Mouse (Mus musculus) heart, embryonic 10.5 days (tissue): Measurements from ENCODE around the gene Rbms3. TPM values are rescaled to one million over a fixed set of nuclear protein-coding genes. Genes with fewer than 3 reads are reported as not detected.

Source experiments
- DNase-seq: peaks from one replicate; pipeline ENCODE4 v3.0.0-alpha.2; 2017; ENCODE audit warnings: low spot score
- H3K27ac ChIP-seq: fragments of 300-500 bp; sonication (generic); 2 replicates; pipeline ENCODE4 v1.5.1; 2016; ENCODE audit warnings: mild to moderate bottlenecking
- H3K27me3 ChIP-seq: fragments of 300-500 bp; sonication (generic); 2 replicates; pipeline ENCODE4 v1.6.1; 2016; ENCODE audit warnings: mild to moderate bottlenecking; ENCODE audit not compliant: poor library complexity, insufficient read depth, severe bottlenecking
- H3K36me3 ChIP-seq: fragments of 300-500 bp; sonication (generic); 2 replicates; pipeline ENCODE4 v1.6.1; 2016; ENCODE audit warnings: mild to moderate bottlenecking, moderate library complexity
- H3K4me1 ChIP-seq: fragments of 300-500 bp; sonication (generic); 2 replicates; pipeline ENCODE4 v1.6.1; 2016; ENCODE audit warnings: mild to moderate bottlenecking
- H3K4me3 ChIP-seq: fragments of 300-500 bp; sonication (generic); 2 replicates; pipeline ENCODE4 v1.5.1; 2016; ENCODE audit warnings: mild to moderate bottlenecking, moderate library complexity
- H3K9me3 ChIP-seq: fragments of 300-500 bp; sonication (generic); 2 replicates; pipeline ENCODE4 v1.6.1; 2016; ENCODE audit warnings: mild to moderate bottlenecking, moderate library complexity
- WGBS: fragments of 180-500 bp; shearing (Covaris S2); methylation state at CpG from one replicate; pipeline ENCODE4 v1.1.7; 2016; 5-methylcytosine and 5-hydroxymethylcytosine counted together
- polyA plus RNA-seq: library from polyadenylated mRNA; unstranded; fragments of >200 nt; fragmentation: Nextera tagmentation; extraction: Ambion mirVana; gene quantifications from 2 replicates; pipeline ENCODE4 v1.2.1, GENCODE M21; 2016

The Rbms3 gene
- polyA plus RNA-seq, 1 experiment from 2014 or later = 37.5 TPM

GRCm38 (mm10) chr9:117435856-117436255 lies 193.9 kb downstream of the Rbms3 start:
- 68% methylated on average over 2 of the region's 2 CpGs for WGBS
- no peaks in the 10 kb centered on the region for H3K9me3 ChIP-seq
- no peak overlapping the region for H3K27ac ChIP-seq
- H3K36me3 ChIP-seq = no peaks in the 10 kb centered on the region
- H3K4me3 ChIP-seq = no peak overlapping the region
- DNase-seq = no peak
- no peaks in the 10 kb centered on the region for H3K27me3 ChIP-seq
- H3K4me1 ChIP-seq = no peaks in the 10 kb centered on the region

- DNase-seq = no peak
- H3K4me3 ChIP-seq = no peak overlapping the region
- H3K9me3 ChIP-seq = no peaks in the 10 kb centered on the region
- no peaks in the 10 kb centered on the region for H3K4me1 ChIP-seq
- WGBS = 85% methylated on average over 2 of the region's 2 CpGs
- H3K27me3 ChIP-seq = no peaks in the 10 kb centered on the region
- H3K27ac ChIP-seq = no peak overlapping the region
- H3K36me3 ChIP-seq = no peaks in the 10 kb centered on the region
Observed at GRCm38 (mm10) chr9:117430670-117431069, 199.0 kb downstream of the Rbms3 start.

GRCm38 (mm10) chr9:117429217-117430105 lies 200.3 kb downstream of the Rbms3 start:
- no peak overlapping the region for H3K27ac ChIP-seq
- H3K4me1 ChIP-seq = no peaks in the 10 kb centered on the region
- H3K4me3 ChIP-seq = no peak overlapping the region
- no peaks in the 10 kb centered on the region for H3K9me3 ChIP-seq
- no peaks in the 10 kb centered on the region for H3K27me3 ChIP-seq
- no peak for DNase-seq
- H3K36me3 ChIP-seq = no peaks in the 10 kb centered on the region
- 85% methylated on average over 7 of the region's 7 CpGs for WGBS

GRCm38 (mm10) chr9:117423259-117423658 lies 206.5 kb downstream of the Rbms3 start:
- Histone ChIP-seq H3K27me3 (no peaks in the 10 kb centered on the region), H3K27ac (no peak overlapping the region), H3K4me1 (no peaks in the 10 kb centered on the region), H3K4me3 (no peak overlapping the region), H3K36me3 (no peaks in the 10 kb centered on the region), H3K9me3 (no peaks in the 10 kb centered on the region)
- DNase-seq = no peak
- WGBS = 81% methylated on average over 5 of the region's 5 CpGs

- Histone ChIP-seq H3K27ac (no peak overlapping the region), H3K4me3 (no peak overlapping the region), H3K9me3 (no peaks in the 10 kb centered on the region), H3K4me1 (no peaks in the 10 kb centered on the region), H3K27me3 (no peaks in the 10 kb centered on the region), H3K36me3 (no peaks in the 10 kb centered on the region)
- DNase-seq = no peak
- 84% methylated on average over 8 of the region's 8 CpGs for WGBS
Observed at GRCm38 (mm10) chr9:117419874-117420485, 209.7 kb downstream of the Rbms3 start.

GRCm38 (mm10) chr9:117413181-117413580 lies 216.5 kb downstream of the Rbms3 start:
- DNase-seq = no peak
- Histone ChIP-seq H3K27me3 (no peaks in the 10 kb centered on the region), H3K4me1 (no peaks in the 10 kb centered on the region), H3K36me3 (no peaks in the 10 kb centered on the region), H3K9me3 (no peaks in the 10 kb centered on the region), H3K27ac (no peak overlapping the region), H3K4me3 (no peak overlapping the region)
- WGBS = 60% methylated on average over 3 of the region's 3 CpGs

GRCm38 (mm10) chr9:117412584-117412983 lies 217.1 kb downstream of the Rbms3 start:
- 68% methylated on average over 2 of the region's 2 CpGs for WGBS
- no peak overlapping the region for H3K4me3 ChIP-seq
- DNase-seq = no peak
- no peak overlapping the region for H3K27ac ChIP-seq
- no peaks in the 10 kb centered on the region for H3K9me3 ChIP-seq
- no peaks in the 10 kb centered on the region for H3K36me3 ChIP-seq
- no peaks in the 10 kb centered on the region for H3K4me1 ChIP-seq
- H3K27me3 ChIP-seq = no peaks in the 10 kb centered on the region

- Histone ChIP-seq H3K27me3 (no peaks in the 10 kb centered on the region), H3K27ac (no peak overlapping the region), H3K4me1 (peaks cover 10% of the 10 kb centered on the region), H3K9me3 (no peaks in the 10 kb centered on the region), H3K36me3 (no peaks in the 10 kb centered on the region), H3K4me3 (no peak overlapping the region)
- DNase-seq = no peak
- WGBS = 68% methylated on average over 4 of the region's 4 CpGs
Observed at GRCm38 (mm10) chr9:117404621-117405020, 225.1 kb downstream of the Rbms3 start.

- no peak overlapping the region for H3K4me3 ChIP-seq
- H3K27ac ChIP-seq = no peak overlapping the region
Observed at GRCm38 (mm10) chr9:117400262-117400671, 229.4 kb downstream of the Rbms3 start.

GRCm38 (mm10) chr9:117397071-117397470 lies 232.6 kb downstream of the Rbms3 start:
- H3K9me3 ChIP-seq = no peaks in the 10 kb centered on the region
- H3K4me1 ChIP-seq = peaks cover 14% of the 10 kb centered on the region
- H3K4me3 ChIP-seq = no peak overlapping the region
- no peaks in the 10 kb centered on the region for H3K27me3 ChIP-seq
- no peak for DNase-seq
- H3K36me3 ChIP-seq = no peaks in the 10 kb centered on the region
- no peak overlapping the region for H3K27ac ChIP-seq

More at GRCm38 (mm10) chr9:117400262-117400671, 229.4 kb downstream of the Rbms3 start:
- Histone ChIP-seq H3K4me1 (peaks cover 10% of the 10 kb centered on the region), H3K36me3 (no peaks in the 10 kb centered on the region), H3K27me3 (no peaks in the 10 kb centered on the region), H3K9me3 (no peaks in the 10 kb centered on the region)
- no peak for DNase-seq
- WGBS = 27% methylated on average over 7 of the region's 7 CpGs

GRCm38 (mm10) chr9:117396586-117396985 lies 233.1 kb downstream of the Rbms3 start:
- H3K4me3 ChIP-seq = no peak overlapping the region
- H3K9me3 ChIP-seq = no peaks in the 10 kb centered on the region
- no peaks in the 10 kb centered on the region for H3K36me3 ChIP-seq
- no peak overlapping the region for H3K27ac ChIP-seq
- WGBS = 75% methylated on average over 8 of the region's 8 CpGs
- H3K27me3 ChIP-seq = no peaks in the 10 kb centered on the region
- no peak for DNase-seq
- H3K4me1 ChIP-seq = peaks cover 14% of the 10 kb centered on the region

- H3K4me3 ChIP-seq = no peak overlapping the region
- H3K27ac ChIP-seq = peak overlapping the region; percentile 6; the same call in 1 of the 2 replicates
- no peaks in the 10 kb centered on the region for H3K36me3 ChIP-seq
- H3K27me3 ChIP-seq = no peaks in the 10 kb centered on the region
- 57% methylated on average over 18 of the region's 18 CpGs for WGBS
- no peaks in the 10 kb centered on the region for H3K9me3 ChIP-seq
- peaks cover 5% of the 10 kb centered on the region; the same call in 1 of the 2 replicates for H3K4me1 ChIP-seq
- DNase-seq = peak; percentile 78
Observed at GRCm38 (mm10) chr9:117393626-117394525, 235.8 kb downstream of the Rbms3 start.
